In the genomic region with DNA sequence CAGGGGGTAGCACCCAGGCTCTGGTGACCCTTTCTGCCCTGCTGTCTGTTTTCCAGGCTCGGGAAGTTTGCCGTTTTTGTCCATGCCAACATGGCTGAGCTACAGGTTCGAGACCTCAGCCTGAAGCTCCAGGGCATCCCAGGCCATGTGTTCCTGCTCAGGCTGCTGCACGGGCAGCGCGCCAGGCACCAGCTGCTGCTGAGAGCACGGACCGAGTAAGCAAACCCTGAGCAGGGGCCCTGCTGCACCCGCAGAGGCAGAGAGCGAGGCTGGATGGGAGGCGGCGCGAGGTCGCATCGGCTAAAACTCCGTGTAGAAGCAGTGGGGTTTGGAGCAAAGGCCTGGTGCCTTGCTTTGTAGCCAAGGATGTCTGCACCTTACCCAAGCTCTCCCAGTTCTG, we compare ENCODE assay signal across 8 mouse cellular contexts. TPM values are rescaled to one million over a fixed set of nuclear protein-coding genes. Genes with fewer than 3 reads are reported as not detected.
DNase-seq lines count a peak whose midpoint lies in the region; ATAC-seq and TF ChIP-seq lines count a peak whose summit lies in the region.
"Had no signal": no experiment of that assay in that cellular context is flagged by ENCODE, and none has a peak within 500 bp of the region (broad histone marks: within the 10 kb centered on the region; RNA-seq: fewer than 3 reads in every experiment).

No protein-coding gene starts in this region.

- no peak overlapping the region for H3K4me3 ChIP-seq in hindbrain, embryonic 16.5 days (ENCODE audit: low read length)
- no peak overlapping the region for H3K4me3 ChIP-seq in hindbrain, embryonic 12.5 days
- no peak overlapping the region for H3K4me3 ChIP-seq in limb, embryonic 14.5 days (replicated peaks; ENCODE audit: low read length)
- H3K4me3 ChIP-seq in thymus, adult 2 months (ENCODE audit: control insufficient read depth, insufficient read depth, low read length), result no peak overlapping the region
- H3K4me3 ChIP-seq: embryonic facial prominence, embryonic 12.5 days had no signal

- TF ChIP-seq CTCF in thymus, adult 2 months (IDR thresholded peaks at IDR 0.05; ENCODE audit: borderline replicate concordance, control insufficient read depth, extremely low read depth, insufficient read depth, low read length, poor library complexity), result no peak

- peaks cover 4% of the 10 kb centered on the region for H3K27me3 ChIP-seq in hindbrain, embryonic 16.5 days (replicated peaks; ENCODE audit: control insufficient read depth, insufficient read depth, low read length)
- H3K27me3 ChIP-seq in hindbrain, embryonic 12.5 days, result peaks cover 25% of the 10 kb centered on the region
- H3K27me3 ChIP-seq in limb, embryonic 14.5 days (ENCODE audit: control insufficient read depth, insufficient read depth, low read length), result 0 out of 2 replicates have a peak, but pooled peaks cover 4% of the 10 kb centered on the region
- no peaks in the 10 kb centered on the region; the same call in 1 of the 2 replicates for H3K27me3 ChIP-seq in thymus, adult 2 months (ENCODE audit: control insufficient read depth, insufficient read depth, low read length)

- H3K9ac ChIP-seq in hindbrain, embryonic 16.5 days (ENCODE audit: low read depth, low read length), result no peak overlapping the region
- no peak overlapping the region for H3K9ac ChIP-seq in hindbrain, embryonic 12.5 days
- H3K9ac ChIP-seq in limb, embryonic 14.5 days (ENCODE audit: low read depth, low read length, severe bottlenecking), result no peak overlapping the region
- H3K9ac ChIP-seq: embryonic facial prominence, embryonic 12.5 days had no signal

- peak; percentile 31 for DNase-seq in ovary, adult 18-20 months (ENCODE audit: low spot score)
- DNase-seq in ovary, postnatal 10 days (ENCODE audit: low spot score), result no peak
- DNase-seq in limb, embryonic 14.5 days (ENCODE audit: low spot score), result no peak
- DNase-seq in testis, postnatal 14 days (ENCODE audit: low spot score), result peak; percentile 70
- no peak for DNase-seq in thymus, adult 2 months

- H3K4me1 ChIP-seq in hindbrain, embryonic 16.5 days (ENCODE audit: control insufficient read depth, insufficient read depth, low read depth, low read length), result no peaks in the 10 kb centered on the region
- H3K4me1 ChIP-seq in hindbrain, embryonic 12.5 days, result peaks cover 11% of the 10 kb centered on the region
- H3K4me1 ChIP-seq in limb, embryonic 14.5 days (ENCODE audit: control insufficient read depth, insufficient read depth, low read length), result no peaks in the 10 kb centered on the region
- H3K4me1 ChIP-seq in thymus, adult 2 months (replicated peaks; ENCODE audit: control insufficient read depth, insufficient read depth, low read length), result no peaks in the 10 kb centered on the region

- 60% methylated on average over 16 of the region's 16 CpGs for WGBS in hindbrain, embryonic 16.5 days
- 73% methylated on average over 16 of the region's 16 CpGs for WGBS in hindbrain, embryonic 12.5 days
- WGBS in limb, embryonic 14.5 days, result 57% methylated on average over 16 of the region's 16 CpGs
- WGBS in thymus, adult 2 months, result 88% methylated on average over 16 of the region's 16 CpGs

- no peaks in the 10 kb centered on the region for H3K9me3 ChIP-seq in hindbrain, embryonic 16.5 days (ENCODE audit: control insufficient read depth, low read length)
- no peaks in the 10 kb centered on the region for H3K9me3 ChIP-seq in hindbrain, embryonic 12.5 days (replicated peaks)
- H3K9me3 ChIP-seq in limb, embryonic 14.5 days (ENCODE audit: control insufficient read depth, low read length), result no peaks in the 10 kb centered on the region
- H3K9me3 ChIP-seq: embryonic facial prominence, embryonic 12.5 days had no signal

- no peak overlapping the region for H3K27ac ChIP-seq in hindbrain, embryonic 16.5 days (ENCODE audit: low read depth, low read length)
- H3K27ac ChIP-seq in hindbrain, embryonic 12.5 days, result no peak overlapping the region
- no peak overlapping the region for H3K27ac ChIP-seq in limb, embryonic 14.5 days (replicated peaks; ENCODE audit: low read depth, low read length)
- no peak overlapping the region for H3K27ac ChIP-seq in thymus, adult 2 months (ENCODE audit: control insufficient read depth, insufficient read depth, low read length)
- H3K27ac ChIP-seq: embryonic facial prominence, embryonic 12.5 days had no signal

- no peak for TF ChIP-seq POLR2A in limb, embryonic 14.5 days (IDR thresholded peaks at IDR 0.05; ENCODE audit: borderline replicate concordance, extremely low read depth, insufficient read depth, insufficient read length)
- TF ChIP-seq POLR2A in thymus, adult 2 months (IDR thresholded peaks at IDR 0.05; ENCODE audit: control insufficient read depth, extremely low read depth, insufficient read depth, low read length, poor library complexity), result no peak

- no peaks in the 10 kb centered on the region for H3K36me3 ChIP-seq in hindbrain, embryonic 16.5 days (ENCODE audit: control insufficient read depth, insufficient read depth, low read length)
- H3K36me3 ChIP-seq in hindbrain, embryonic 12.5 days, result no peaks in the 10 kb centered on the region
- peaks cover 10% of the 10 kb centered on the region for H3K36me3 ChIP-seq in limb, embryonic 14.5 days (ENCODE audit: control insufficient read depth, insufficient read depth, low read length)
- H3K36me3 ChIP-seq in thymus, adult 2 months (ENCODE audit: control insufficient read depth, insufficient read depth, low read length), result no peaks in the 10 kb centered on the region

- H3K4me2 ChIP-seq in hindbrain, embryonic 16.5 days (ENCODE audit: low read length), result no peak overlapping the region
- no peak overlapping the region for H3K4me2 ChIP-seq in hindbrain, embryonic 12.5 days (replicated peaks)
- no peak overlapping the region for H3K4me2 ChIP-seq in limb, embryonic 14.5 days (replicated peaks; ENCODE audit: low read depth, low read length, severe bottlenecking)
- H3K4me2 ChIP-seq: embryonic facial prominence, embryonic 12.5 days had no signal

- ATAC-seq in hindbrain, embryonic 16.5 days, result 0 out of 2 replicates have a peak, but pooled peaks have one; percentile 48
- no peak for ATAC-seq in hindbrain, embryonic 12.5 days (ENCODE audit: low FRiP score)
- ATAC-seq in limb, embryonic 14.5 days (ENCODE audit: low FRiP score, low read depth), result peak; percentile 60; the same call in 1 of the 2 replicates

RNA-seq across cellular contexts. Expression of gene Arhgef19, which starts 14.9 kb away (rescaled TPM):
- polyA plus RNA-seq in hindbrain, embryonic 16.5 days (2015; fragmentation: Nextera tagmentation; extraction: Ambion mirVana), result 1.7 and 2.0 TPM in 2 replicates
- polyA plus RNA-seq in hindbrain, embryonic 12.5 days (2016; fragmentation: Nextera tagmentation; extraction: Ambion mirVana), result 6.1 and 10.9 TPM in 2 replicates
- polyA plus RNA-seq in limb, embryonic 14.5 days (2012; rRNA removed), result 20.4 and 21.8 TPM in 2 replicates
- 15.3 and 18.7 TPM in 2 replicates for polyA plus RNA-seq in limb, embryonic 14.5 days (2014; fragmentation: Nextera tagmentation; extraction: Ambion mirVana)
- 2.6 and 2.8 TPM in 2 replicates for polyA plus RNA-seq in thymus, adult 2 months (2012; rRNA removed)

RNA-seq across cellular contexts. Expression of gene Rsg1, which starts 40.5 kb away (rescaled TPM):
- 8.4 and 8.9 TPM in 2 replicates for polyA plus RNA-seq in hindbrain, embryonic 16.5 days (2015; fragmentation: Nextera tagmentation; extraction: Ambion mirVana)
- 5.8 and 5.9 TPM in 2 replicates for polyA plus RNA-seq in hindbrain, embryonic 12.5 days (2016; fragmentation: Nextera tagmentation; extraction: Ambion mirVana)
- 3.6 and 4.2 TPM in 2 replicates for polyA plus RNA-seq in limb, embryonic 14.5 days (2012; rRNA removed)
- polyA plus RNA-seq in limb, embryonic 14.5 days (2014; fragmentation: Nextera tagmentation; extraction: Ambion mirVana), result 5.5 and 6.1 TPM in 2 replicates
- polyA plus RNA-seq in thymus, adult 2 months (2012; rRNA removed), result 3.5 and 3.6 TPM in 2 replicates

RNA-seq across cellular contexts. Expression of gene Epha2, which starts 46.8 kb away (rescaled TPM):
- polyA plus RNA-seq in hindbrain, embryonic 16.5 days (2015; fragmentation: Nextera tagmentation; extraction: Ambion mirVana), result 1.1 TPM in 2 replicates
- polyA plus RNA-seq in hindbrain, embryonic 12.5 days (2016; fragmentation: Nextera tagmentation; extraction: Ambion mirVana), result 2.7 and 3.2 TPM in 2 replicates
- polyA plus RNA-seq in limb, embryonic 14.5 days (2012; rRNA removed), result 9.4 and 13.1 TPM in 2 replicates
- 2.2 and 2.4 TPM in 2 replicates for polyA plus RNA-seq in limb, embryonic 14.5 days (2014; fragmentation: Nextera tagmentation; extraction: Ambion mirVana)
- 3.6 and 3.9 TPM in 2 replicates for polyA plus RNA-seq in thymus, adult 2 months (2012; rRNA removed)

Comparison
In these comparisons a context has a peak if more than half of its experiments do, and no peak if none do; other contexts are left out.
1. DNase-seq: peak in ovary, adult 18-20 months (single experiment) and testis, postnatal 14 days (single experiment); none in ovary, postnatal 10 days (single experiment), limb, embryonic 14.5 days (single experiment) and thymus, adult 2 months (single experiment).